Mouse (Mus musculus): ENCODE results near the gene 1700013F07Rik.

- no peak for TF ChIP-seq CTCF (IDR thresholded peaks at IDR 0.05; ENCODE audit: control insufficient read depth, insufficient read depth, insufficient replicate concordance, low read depth, low read length)
- TF ChIP-seq POLR2A (IDR thresholded peaks at IDR 0.05; ENCODE audit: control insufficient read depth, low read depth, low read length), result no peak
Measured at GRCm38 (mm10) chr3:108494861-108495474, 39.0 kb upstream of the 1700013F07Rik start.
